9 mouse cellular contexts compared by ENCODE assay signal in the genomic region with DNA sequence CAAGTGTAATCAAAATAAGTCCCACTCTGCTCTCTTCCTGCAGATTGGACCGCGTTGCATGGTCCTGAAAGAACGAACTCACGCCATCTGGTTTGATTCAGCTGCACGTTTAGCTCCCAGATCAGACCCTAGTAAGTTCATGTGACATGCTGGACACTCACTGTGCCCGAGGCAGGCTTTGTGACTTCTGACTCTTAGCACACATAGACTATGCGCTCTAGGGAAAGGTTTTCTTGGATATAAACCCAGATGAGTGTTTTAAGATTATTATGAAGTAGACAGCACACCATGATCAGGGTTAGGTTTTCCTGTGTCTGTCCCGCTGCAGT. TPM values are rescaled to one million over a fixed set of nuclear protein-coding genes. Genes with fewer than 3 reads are reported as not detected.
DNase-seq lines count a peak whose midpoint lies in the region; ATAC-seq lines count a peak whose summit lies in the region.
"Had no signal": no experiment of that assay in that cellular context is flagged by ENCODE, and none has a peak within 500 bp of the region (broad histone marks: within the 10 kb centered on the region; RNA-seq: fewer than 3 reads in every experiment).

No protein-coding gene starts in this region.

- WGBS in heart, embryonic 15.5 days = 21% methylated on average over 8 of the region's 8 CpGs
- 75% methylated on average over 8 of the region's 8 CpGs for WGBS in midbrain, embryonic 14.5 days
- 81% methylated on average over 8 of the region's 8 CpGs for WGBS in midbrain, embryonic 13.5 days
- WGBS in limb, embryonic 12.5 days = 19% methylated on average over 8 of the region's 8 CpGs

- H3K9me3 ChIP-seq in heart, embryonic 15.5 days (replicated peaks) = no peaks in the 10 kb centered on the region
- H3K9me3 ChIP-seq in midbrain, embryonic 14.5 days (ENCODE audit: control insufficient read depth, low read length) = no peaks in the 10 kb centered on the region
- H3K9me3 ChIP-seq in midbrain, embryonic 13.5 days = no peaks in the 10 kb centered on the region; the same call in 1 of the 2 replicates
- H3K9me3 ChIP-seq in limb, embryonic 12.5 days = no peaks in the 10 kb centered on the region

- peak overlapping the region; percentile 62 for H3K4me2 ChIP-seq in heart, embryonic 15.5 days
- H3K4me2 ChIP-seq in midbrain, embryonic 14.5 days (ENCODE audit: low read length) = 0 out of 2 replicates have a peak overlapping the region, but pooled peaks have one; percentile 19
- no peak overlapping the region for H3K4me2 ChIP-seq in midbrain, embryonic 13.5 days (replicated peaks)
- H3K4me2 ChIP-seq in limb, embryonic 12.5 days = peak overlapping the region; percentile 54

- no peak overlapping the region for H3K9ac ChIP-seq in heart, embryonic 15.5 days
- H3K9ac ChIP-seq in midbrain, embryonic 14.5 days (replicated peaks; ENCODE audit: low read length) = no peak overlapping the region
- no peak overlapping the region for H3K9ac ChIP-seq in midbrain, embryonic 13.5 days (replicated peaks)
- H3K9ac ChIP-seq in limb, embryonic 12.5 days (replicated peaks) = no peak overlapping the region; the same call in 1 of the 2 replicates

- peak overlapping the region; percentile 79 for H3K27ac ChIP-seq in heart, embryonic 15.5 days
- H3K27ac ChIP-seq in midbrain, embryonic 14.5 days (replicated peaks; ENCODE audit: low read depth, low read length) = peak overlapping the region; percentile 27; the same call in 1 of the 2 replicates
- no peak overlapping the region for H3K27ac ChIP-seq in midbrain, embryonic 13.5 days
- peak overlapping the region; percentile 70 for H3K27ac ChIP-seq in limb, embryonic 12.5 days

- H3K4me3 ChIP-seq in heart, embryonic 15.5 days = peak overlapping the region; percentile 37
- no peak overlapping the region for H3K4me3 ChIP-seq in midbrain, embryonic 14.5 days (replicated peaks; ENCODE audit: low read depth, low read length)
- no peak overlapping the region for H3K4me3 ChIP-seq in midbrain, embryonic 13.5 days (replicated peaks)
- peak overlapping the region; percentile 25 for H3K4me3 ChIP-seq in limb, embryonic 12.5 days (replicated peaks)

- no peaks in the 10 kb centered on the region for H3K36me3 ChIP-seq in heart, embryonic 15.5 days
- H3K36me3 ChIP-seq in midbrain, embryonic 14.5 days (ENCODE audit: control insufficient read depth, insufficient read depth, low read length) = no peaks in the 10 kb centered on the region
- no peaks in the 10 kb centered on the region for H3K36me3 ChIP-seq in midbrain, embryonic 13.5 days
- H3K36me3 ChIP-seq in limb, embryonic 12.5 days = no peaks in the 10 kb centered on the region

- ATAC-seq in heart, embryonic 15.5 days (replicated peaks; ENCODE audit: insufficient number of reproducible peaks, insufficient read depth, low FRiP score, low read depth) = peak; percentile 77
- no peak for ATAC-seq in midbrain, embryonic 14.5 days (ENCODE audit: low FRiP score, low TSS enrichment)
- ATAC-seq in midbrain, embryonic 13.5 days = no peak
- ATAC-seq in limb, embryonic 12.5 days (ENCODE audit: insufficient number of reproducible peaks, insufficient read depth, low FRiP score, low TSS enrichment, low read depth) = peak; percentile 17; the same call in 1 of the 2 replicates
- no peak for ATAC-seq in frontal cortex, adult (ENCODE audit: low TSS enrichment)

- peaks cover 20% of the 10 kb centered on the region for H3K4me1 ChIP-seq in heart, embryonic 15.5 days (replicated peaks)
- H3K4me1 ChIP-seq in midbrain, embryonic 14.5 days (ENCODE audit: control insufficient read depth, insufficient read depth, low read length) = 0 out of 2 replicates have a peak, but pooled peaks cover 7% of the 10 kb centered on the region
- H3K4me1 ChIP-seq in midbrain, embryonic 13.5 days (replicated peaks) = peaks cover 8% of the 10 kb centered on the region; the same call in 1 of the 2 replicates
- H3K4me1 ChIP-seq in limb, embryonic 12.5 days (replicated peaks) = peaks cover 26% of the 10 kb centered on the region

- DNase-seq in heart, adult 11 months = no peak
- DNase-seq in midbrain, embryonic 14.5 days = no peak
- no peak for DNase-seq in right cerebral cortex, postnatal 25 days
- no peak for DNase-seq in cerebellum, adult 9-11 months

- no peaks in the 10 kb centered on the region for H3K27me3 ChIP-seq in heart, embryonic 15.5 days
- H3K27me3 ChIP-seq in midbrain, embryonic 14.5 days (ENCODE audit: control insufficient read depth, insufficient read depth, low read length) = no peaks in the 10 kb centered on the region
- H3K27me3 ChIP-seq in midbrain, embryonic 13.5 days = no peaks in the 10 kb centered on the region
- H3K27me3 ChIP-seq in limb, embryonic 12.5 days = peaks cover 8% of the 10 kb centered on the region; the same call in 1 of the 2 replicates

RNA-seq across cellular contexts. Expression of a gene that starts 8.2 kb away (rescaled TPM):
- not detected in 2 replicates for polyA plus RNA-seq in heart, embryonic 15.5 days (2015; fragmentation: Nextera tagmentation; extraction: Ambion mirVana)
- not detected in 2 replicates for polyA plus RNA-seq in midbrain, embryonic 14.5 days (2014; fragmentation: Nextera tagmentation; extraction: Ambion mirVana)
- polyA plus RNA-seq in midbrain, embryonic 13.5 days (2015; fragmentation: Nextera tagmentation; extraction: Ambion mirVana) = not detected in 2 replicates
- polyA plus RNA-seq in limb, embryonic 12.5 days (2016; fragmentation: Nextera tagmentation; extraction: Ambion mirVana) = not detected in 2 replicates
- polyA plus RNA-seq: neural tube, embryonic 11.5 days had no signal

Comparison
In these comparisons a context has a peak if more than half of its experiments do, and no peak if none do; other contexts are left out.
1. ATAC-seq: peak in heart, embryonic 15.5 days (single experiment) and limb, embryonic 12.5 days (single experiment); none in midbrain, embryonic 14.5 days (single experiment), midbrain, embryonic 13.5 days (single experiment) and frontal cortex, adult (single experiment).
2. H3K4me3 ChIP-seq: peak in heart, embryonic 15.5 days (single experiment) and limb, embryonic 12.5 days (single experiment); none in midbrain, embryonic 14.5 days (single experiment) and midbrain, embryonic 13.5 days (single experiment).